Mouse (Mus musculus) midbrain, embryonic 11.5 days (tissue): Measurements from ENCODE around the gene Odc1. TPM values are rescaled to one million over a fixed set of nuclear protein-coding genes. Genes with fewer than 3 reads are reported as not detected.

ENCODE experiments used
- ATAC-seq: fragments of 200-750 bp; cut with Nextera tagmentation; 2 replicates; pipeline ENCODE4 v1.8.0; 2017; ENCODE audit warnings: moderate TSS enrichment, moderate library complexity; ENCODE audit not compliant: low FRiP score
- DNase-seq: peaks from one replicate; pipeline ENCODE4 v3.0.0; 2015; ENCODE audit warnings: low spot score; ENCODE audit errors: missing footprints
- H3K27ac ChIP-seq: fragments of 300-500 bp; sonication (generic); 2 replicates; pipeline ENCODE4 v1.5.1; 2014; ENCODE audit warnings: low read depth, low read length
- H3K27me3 ChIP-seq: fragments of 300-500 bp; sonication (generic); 2 replicates; pipeline ENCODE4 v1.6.1; 2014; ENCODE audit warnings: mild to moderate bottlenecking, low read length, moderate library complexity, mixed read lengths; ENCODE audit not compliant: control insufficient read depth, insufficient read depth
- H3K36me3 ChIP-seq: fragments of 300-500 bp; sonication (generic); 2 replicates; pipeline ENCODE4 v1.6.1; 2014; ENCODE audit warnings: mild to moderate bottlenecking, low read length, moderate library complexity, mixed read lengths; ENCODE audit not compliant: control insufficient read depth, insufficient read depth
- H3K4me1 ChIP-seq: fragments of 300-500 bp; sonication (generic); 2 replicates; pipeline ENCODE4 v1.6.1; 2014; ENCODE audit warnings: low read length; ENCODE audit not compliant: control insufficient read depth, insufficient read depth
- H3K4me2 ChIP-seq: fragments of 300-500 bp; sonication (generic); 2 replicates; pipeline ENCODE4 v1.6.1; 2014; ENCODE audit warnings: mild to moderate bottlenecking, moderate library complexity
- H3K4me3 ChIP-seq: fragments of 300-500 bp; sonication (generic); 2 replicates; pipeline ENCODE4 v1.5.1; 2014; ENCODE audit warnings: low read depth, low read length
- H3K9ac ChIP-seq: fragments of 300-500 bp; sonication (generic); 2 replicates; pipeline ENCODE4 v1.6.1; 2014; ENCODE audit warnings: low read length
- H3K9me3 ChIP-seq: fragments of 300-500 bp; sonication (generic); 2 replicates; pipeline ENCODE4 v1.6.1; 2016; ENCODE audit warnings: low read length; ENCODE audit not compliant: control insufficient read depth
- WGBS: fragments of 180-500 bp; shearing (Covaris S2); extraction: QIAGEN DNeasy Blood & Tissue Kit; methylation state at CpG from one replicate; pipeline ENCODE4 v1.1.7; 2014; 5-methylcytosine and 5-hydroxymethylcytosine counted together
- polyA plus RNA-seq: library from polyadenylated mRNA; unstranded; fragments of >200 nt; fragmentation: Nextera tagmentation; extraction: Ambion mirVana; gene quantifications from 2 replicates; pipeline ENCODE4 v1.2.1, GENCODE M21; 2014

The Odc1 gene
- polyA plus RNA-seq, 1 experiment from 2014 or later: 314 TPM

GRCm38 (mm10) chr12:17511019-17511418 is 33.6 kb upstream of the Odc1 start:
- ATAC-seq: no peak
- WGBS: 90% methylated on average over 6 of the region's 6 CpGs

GRCm38 (mm10) chr12:17529180-17529579 is 15.4 kb upstream of the Odc1 start:
- 85% methylated on average over 3 of the region's 3 CpGs for WGBS
- DNase-seq: no peak
- H3K4me3 ChIP-seq: no peak overlapping the region

More at GRCm38 (mm10) chr12:17511019-17511418, 33.6 kb upstream of the Odc1 start:
- H3K9me3 ChIP-seq: no peaks in the 10 kb centered on the region
- no peak overlapping the region for H3K4me3 ChIP-seq
- no peak overlapping the region for H3K27ac ChIP-seq
- no peak overlapping the region for H3K4me2 ChIP-seq
- H3K4me1 ChIP-seq: no peaks in the 10 kb centered on the region
- peak; percentile 68 for DNase-seq
- no peaks in the 10 kb centered on the region for H3K36me3 ChIP-seq
- no peaks in the 10 kb centered on the region for H3K27me3 ChIP-seq
- no peak overlapping the region for H3K9ac ChIP-seq

GRCm38 (mm10) chr12:17529726-17530125 is 14.9 kb upstream of the Odc1 start:
- Histone ChIP-seq H3K9me3 (no peaks in the 10 kb centered on the region), H3K4me1 (no peaks in the 10 kb centered on the region), H3K27me3 (no peaks in the 10 kb centered on the region), H3K27ac (no peak overlapping the region), H3K4me2 (no peak overlapping the region), H3K9ac (no peak overlapping the region), H3K36me3 (no peaks in the 10 kb centered on the region), H3K4me3 (no peak overlapping the region)
- ATAC-seq: no peak
- DNase-seq: no peak
- 88% methylated on average over 6 of the region's 6 CpGs for WGBS

More at GRCm38 (mm10) chr12:17529180-17529579, 15.4 kb upstream of the Odc1 start:
- Histone ChIP-seq H3K27ac (no peak overlapping the region), H3K4me1 (no peaks in the 10 kb centered on the region), H3K4me2 (no peak overlapping the region), H3K27me3 (no peaks in the 10 kb centered on the region), H3K9me3 (no peaks in the 10 kb centered on the region), H3K36me3 (no peaks in the 10 kb centered on the region), H3K9ac (no peak overlapping the region)
- ATAC-seq: no peak

GRCm38 (mm10) chr12:17530825-17531224 is 13.8 kb upstream of the Odc1 start:
- Histone ChIP-seq H3K4me2 (no peak overlapping the region), H3K36me3 (no peaks in the 10 kb centered on the region), H3K4me1 (no peaks in the 10 kb centered on the region), H3K4me3 (no peak overlapping the region), H3K9me3 (no peaks in the 10 kb centered on the region), H3K27ac (no peak overlapping the region), H3K27me3 (no peaks in the 10 kb centered on the region), H3K9ac (no peak overlapping the region)
- WGBS: 81% methylated on average over 4 of the region's 4 CpGs
- ATAC-seq (no peak), DNase-seq (no peak)

- no peak overlapping the region for H3K27ac ChIP-seq
- no peak overlapping the region for H3K4me3 ChIP-seq
- no peaks in the 10 kb centered on the region for H3K36me3 ChIP-seq
- H3K9me3 ChIP-seq: no peaks in the 10 kb centered on the region
- H3K4me2 ChIP-seq: no peak overlapping the region
- H3K27me3 ChIP-seq: no peaks in the 10 kb centered on the region
- ATAC-seq (no peak), DNase-seq (no peak)
- WGBS: 92% methylated on average over 3 of the region's 3 CpGs
- no peaks in the 10 kb centered on the region for H3K4me1 ChIP-seq
- H3K9ac ChIP-seq: no peak overlapping the region
These were observed 8.4 kb upstream of the Odc1 start for GRCm38 (mm10) chr12:17536222-17536621.

- no peak overlapping the region for H3K27ac ChIP-seq
These were observed 7.4 kb upstream of the Odc1 start for GRCm38 (mm10) chr12:17537147-17537546.

GRCm38 (mm10) chr12:17538087-17538486 is 6.5 kb upstream of the Odc1 start:
- no peak overlapping the region for H3K4me2 ChIP-seq
- H3K4me1 ChIP-seq: no peaks in the 10 kb centered on the region
- H3K9ac ChIP-seq: no peak overlapping the region
- WGBS: 90% methylated on average over 3 of the region's 3 CpGs
- no peak for ATAC-seq
- no peak overlapping the region for H3K27ac ChIP-seq
- H3K9me3 ChIP-seq: no peaks in the 10 kb centered on the region
- no peak for DNase-seq
- H3K36me3 ChIP-seq: no peaks in the 10 kb centered on the region
- H3K27me3 ChIP-seq: no peaks in the 10 kb centered on the region
- no peak overlapping the region for H3K4me3 ChIP-seq

More at GRCm38 (mm10) chr12:17537147-17537546, 7.4 kb upstream of the Odc1 start:
- no peaks in the 10 kb centered on the region for H3K27me3 ChIP-seq
- WGBS: 93% methylated on average over 3 of the region's 3 CpGs
- no peaks in the 10 kb centered on the region for H3K9me3 ChIP-seq
- H3K4me3 ChIP-seq: no peak overlapping the region
- H3K4me2 ChIP-seq: no peak overlapping the region
- no peak overlapping the region for H3K9ac ChIP-seq
- no peak for DNase-seq
- no peaks in the 10 kb centered on the region for H3K4me1 ChIP-seq
- no peak for ATAC-seq
- no peaks in the 10 kb centered on the region for H3K36me3 ChIP-seq

- DNase-seq: no peak
- no peak overlapping the region for H3K4me3 ChIP-seq
- WGBS: 50% methylated on average over 6 of the region's 6 CpGs
- no peak for ATAC-seq
- H3K27ac ChIP-seq: no peak overlapping the region
- H3K36me3 ChIP-seq: no peaks in the 10 kb centered on the region
- peaks cover 3% of the 10 kb centered on the region; the same call in 1 of the 2 replicates for H3K4me1 ChIP-seq
- no peak overlapping the region for H3K4me2 ChIP-seq
- no peaks in the 10 kb centered on the region for H3K9me3 ChIP-seq
- H3K27me3 ChIP-seq: no peaks in the 10 kb centered on the region
- no peak overlapping the region for H3K9ac ChIP-seq
These were observed 5.6 kb upstream of the Odc1 start for GRCm38 (mm10) chr12:17539041-17539440.

GRCm38 (mm10) chr12:17540040-17540552 is 4.5 kb upstream of the Odc1 start:
- Histone ChIP-seq H3K9me3 (no peaks in the 10 kb centered on the region), H3K4me3 (no peak overlapping the region), H3K9ac (no peak overlapping the region), H3K36me3 (no peaks in the 10 kb centered on the region), H3K27ac (no peak overlapping the region), H3K4me1 (peaks cover 3% of the 10 kb centered on the region; the same call in 1 of the 2 replicates), H3K27me3 (no peaks in the 10 kb centered on the region), H3K4me2 (no peak overlapping the region)
- DNase-seq (no peak), ATAC-seq (no peak)
- 81% methylated on average over 6 of the region's 6 CpGs for WGBS
